Mouse (Mus musculus) mouse trophoblast stem cell (cell line): ENCODE data around the gene Tbc1d1.

Experiments used
- in situ Hi-C, 2 experiments: fragments of 300-500 bp; cut with MseI, MboI; formaldehyde crosslinking; loops; 2 replicates in 1 of 2; 3 replicates in 1 of 2; pipeline ENCODE4 v1.15.1; 2025

Tbc1d1 gene

DNA sequence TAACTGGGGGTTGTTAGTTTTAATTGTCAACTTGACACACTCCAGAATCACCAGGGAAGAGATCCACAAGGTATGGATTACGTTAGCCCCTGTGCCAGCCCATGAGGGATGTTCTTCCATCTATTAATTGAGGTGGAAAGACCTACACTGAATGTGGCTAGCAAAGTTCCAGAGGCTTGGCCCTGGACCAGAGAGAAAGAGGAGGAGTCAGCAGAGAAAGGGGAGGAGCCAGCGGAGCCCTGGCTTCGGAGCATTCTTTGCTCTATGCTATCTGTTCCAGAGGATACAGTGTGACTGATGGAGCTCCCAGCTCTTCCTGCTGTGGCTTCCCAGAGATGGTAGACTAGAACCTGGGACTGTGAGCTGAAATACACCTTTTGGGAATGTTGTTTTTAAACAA is 50.3 kb downstream of the Tbc1d1 start:
- in situ Hi-C loops, result loop anchor here (10.0 kb wide), 1 partner anchor 68 kb away; no protein-coding TSS in a partner anchor

DNA sequence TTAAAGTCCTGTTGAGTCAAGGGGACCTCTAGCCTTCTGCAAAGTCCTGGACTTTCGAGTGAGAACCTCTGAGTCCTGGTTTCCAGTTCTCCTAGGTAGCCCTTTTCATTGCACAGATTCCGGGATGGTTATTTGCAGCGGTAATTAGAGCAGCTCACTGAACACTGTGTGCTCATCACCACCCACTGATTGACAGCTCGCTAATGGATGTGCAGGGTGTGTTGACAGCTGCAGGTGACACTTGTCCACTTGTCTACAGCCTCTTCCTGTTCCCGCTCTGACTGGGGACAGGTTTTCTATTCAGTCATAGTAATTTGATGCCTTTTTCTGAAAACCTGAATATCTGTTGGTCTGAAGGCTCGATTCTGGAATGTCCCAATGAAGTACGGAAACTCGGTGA is 50.8 kb downstream of the Tbc1d1 start:
- in situ Hi-C loops, result loop anchor here (10.0 kb wide), 1 partner anchor 68 kb away; no protein-coding TSS in a partner anchor

DNA sequence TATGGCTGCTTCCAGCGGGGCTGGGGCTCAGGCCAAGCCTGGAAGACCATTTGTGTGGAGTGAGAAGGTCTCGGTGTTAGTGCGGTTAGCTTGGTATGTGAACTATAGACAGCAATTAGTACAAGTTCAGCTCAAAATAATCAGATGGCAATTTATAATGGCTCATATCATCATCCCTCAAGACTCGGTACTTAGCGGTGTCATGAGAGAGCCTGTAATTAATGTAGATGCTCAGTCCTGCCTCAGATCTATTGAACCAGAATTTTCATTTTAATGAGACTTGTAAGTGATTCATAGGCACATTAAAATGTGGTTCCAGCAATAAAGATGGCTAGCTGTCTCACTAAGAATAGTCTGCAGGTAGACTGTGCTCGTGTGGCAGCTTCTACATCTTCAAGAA is 51.7 kb downstream of the Tbc1d1 start:
- in situ Hi-C loops, result loop anchor here (10.0 kb wide), 1 partner anchor 67 kb away; no protein-coding TSS in a partner anchor

DNA sequence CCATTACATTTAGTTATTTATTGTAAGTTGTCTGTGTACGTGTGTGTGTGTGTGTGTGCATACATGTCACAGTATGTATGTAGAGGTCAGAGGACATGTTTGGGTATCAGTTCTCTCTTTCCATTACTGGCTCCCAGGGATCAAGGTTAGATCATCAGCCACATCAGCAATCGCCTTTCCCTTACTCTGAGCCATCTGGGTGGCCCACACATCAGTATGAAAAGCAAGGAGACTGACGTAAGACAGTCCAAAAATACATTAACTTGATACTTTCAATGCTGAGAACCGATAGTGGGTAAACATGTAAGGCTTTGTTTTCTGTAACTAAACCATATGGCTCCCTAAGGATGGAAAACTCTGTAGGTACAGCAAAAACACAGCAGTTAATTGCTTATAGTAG is 54.7 kb downstream of the Tbc1d1 start:
- in situ Hi-C loops, result no loop called here

DNA sequence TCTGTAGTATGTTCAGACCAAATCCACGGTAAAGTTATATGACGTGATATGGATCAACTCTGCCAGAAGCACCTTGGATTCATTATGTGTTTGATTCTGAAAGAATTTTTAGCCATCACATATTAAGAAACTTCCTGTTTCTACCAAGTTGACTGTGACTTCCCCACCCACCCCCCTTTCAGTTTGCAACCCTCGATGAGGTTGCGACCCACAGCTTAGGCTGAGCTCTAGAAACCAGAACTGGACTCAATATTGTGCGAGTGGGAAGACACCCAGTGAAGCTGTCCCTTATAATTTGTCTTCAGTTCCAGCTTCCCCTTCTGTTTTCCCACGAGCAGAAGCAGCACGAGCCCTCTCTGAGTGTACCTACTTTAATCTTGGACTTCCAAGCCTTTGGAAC is 55.2 kb downstream of the Tbc1d1 start:
- in situ Hi-C loops, result no loop called here

DNA sequence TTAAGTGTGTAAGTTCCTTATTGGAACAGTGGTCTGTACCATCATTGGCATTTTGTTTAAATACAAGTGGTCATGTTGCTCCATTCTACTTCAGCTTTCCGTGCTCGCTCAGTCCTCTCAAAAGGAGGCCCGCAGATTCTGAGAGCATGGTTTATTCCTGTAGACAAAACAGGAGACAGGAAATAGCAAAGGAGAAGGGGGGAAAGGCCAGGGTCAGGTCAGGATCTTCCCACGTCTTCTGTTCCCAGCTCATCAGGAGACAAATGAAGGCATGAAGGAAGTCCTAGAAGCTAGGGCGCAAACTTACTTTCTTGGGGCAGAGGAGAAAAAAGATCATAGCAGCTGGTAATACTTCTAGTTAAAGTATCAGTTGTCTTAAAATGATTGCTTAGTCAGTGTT is 56.1 kb downstream of the Tbc1d1 start:
- in situ Hi-C loops, result no loop called here

DNA sequence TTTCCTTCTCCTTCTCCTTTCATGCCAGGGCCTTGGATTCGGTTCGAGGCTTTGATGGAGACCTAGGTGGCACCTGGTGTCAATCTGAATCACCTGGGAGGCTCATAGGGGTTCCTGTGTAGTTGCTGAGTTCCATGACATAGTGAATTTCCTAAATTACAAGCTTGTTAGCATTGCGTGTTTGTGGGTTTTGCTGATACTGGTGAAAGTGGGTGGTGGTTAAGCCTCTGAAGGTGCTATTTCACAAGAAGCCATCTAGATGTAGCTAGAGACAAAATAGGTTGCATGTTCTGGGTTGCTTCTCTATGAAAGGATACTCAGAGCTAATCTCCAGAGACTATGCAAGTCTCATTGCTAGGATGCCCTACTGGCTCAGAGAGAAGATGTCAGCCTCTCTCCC is 56.5 kb downstream of the Tbc1d1 start:
- in situ Hi-C loops, result no loop called here

DNA sequence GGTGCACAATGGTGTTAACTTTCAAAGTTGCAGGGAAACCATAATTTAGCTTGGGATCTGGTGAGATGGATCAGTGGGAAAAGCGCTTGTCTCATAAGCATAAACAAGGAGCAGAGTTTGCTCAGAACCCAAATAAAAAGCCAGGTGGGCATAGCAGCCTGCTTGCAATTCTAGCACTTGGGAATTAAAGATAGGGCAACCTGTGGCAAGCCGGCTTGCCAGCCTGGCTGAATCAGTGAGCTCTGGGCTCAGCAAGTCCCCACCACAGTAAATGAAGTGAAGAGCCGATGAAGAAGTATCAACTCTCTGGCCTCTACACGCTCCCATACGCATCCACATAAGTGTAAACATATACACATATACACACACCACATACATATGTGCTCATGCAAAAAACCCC is 59.7 kb downstream of the Tbc1d1 start:
- in situ Hi-C loops, result no loop called here

DNA sequence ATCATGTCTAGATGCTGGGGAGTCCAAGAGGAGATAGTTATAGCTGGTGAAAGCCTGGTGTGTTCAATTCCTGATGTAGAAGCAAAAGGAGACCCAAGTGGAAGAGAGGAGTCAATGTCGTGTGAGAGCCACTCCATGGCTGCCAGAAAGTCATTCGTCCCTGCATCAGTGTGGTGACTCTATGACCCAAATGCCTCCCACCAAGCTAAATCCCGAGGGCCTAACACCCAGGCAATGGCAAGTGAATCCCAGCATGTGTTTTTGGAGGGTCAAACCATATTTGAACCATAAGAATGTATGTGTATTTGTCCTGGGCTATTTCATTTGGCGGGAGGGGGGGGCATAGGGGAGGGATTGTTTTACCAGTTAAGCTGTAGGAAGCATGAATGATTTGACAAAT is 60.2 kb downstream of the Tbc1d1 start:
- in situ Hi-C loops, result no loop called here

DNA sequence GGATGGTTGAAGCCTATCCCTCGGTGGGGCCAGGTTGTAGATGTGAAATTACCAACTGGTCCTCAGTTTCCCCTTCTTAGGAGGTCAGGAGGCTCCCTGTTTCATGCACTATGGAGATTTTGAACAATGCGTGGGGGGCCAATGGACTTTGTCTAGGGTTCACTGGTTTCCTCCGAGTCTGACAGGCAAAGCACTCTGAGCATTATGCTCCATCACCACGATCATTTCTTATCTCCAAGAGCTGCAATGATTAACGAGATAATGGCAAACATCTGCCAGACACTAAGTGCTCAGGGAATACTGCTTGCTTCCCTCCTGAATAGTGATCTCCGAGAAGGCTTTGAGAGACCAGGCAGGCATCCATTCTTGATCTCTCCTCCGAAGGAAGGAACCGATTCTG is 61.2 kb downstream of the Tbc1d1 start:
- in situ Hi-C loops, result no loop called here

DNA sequence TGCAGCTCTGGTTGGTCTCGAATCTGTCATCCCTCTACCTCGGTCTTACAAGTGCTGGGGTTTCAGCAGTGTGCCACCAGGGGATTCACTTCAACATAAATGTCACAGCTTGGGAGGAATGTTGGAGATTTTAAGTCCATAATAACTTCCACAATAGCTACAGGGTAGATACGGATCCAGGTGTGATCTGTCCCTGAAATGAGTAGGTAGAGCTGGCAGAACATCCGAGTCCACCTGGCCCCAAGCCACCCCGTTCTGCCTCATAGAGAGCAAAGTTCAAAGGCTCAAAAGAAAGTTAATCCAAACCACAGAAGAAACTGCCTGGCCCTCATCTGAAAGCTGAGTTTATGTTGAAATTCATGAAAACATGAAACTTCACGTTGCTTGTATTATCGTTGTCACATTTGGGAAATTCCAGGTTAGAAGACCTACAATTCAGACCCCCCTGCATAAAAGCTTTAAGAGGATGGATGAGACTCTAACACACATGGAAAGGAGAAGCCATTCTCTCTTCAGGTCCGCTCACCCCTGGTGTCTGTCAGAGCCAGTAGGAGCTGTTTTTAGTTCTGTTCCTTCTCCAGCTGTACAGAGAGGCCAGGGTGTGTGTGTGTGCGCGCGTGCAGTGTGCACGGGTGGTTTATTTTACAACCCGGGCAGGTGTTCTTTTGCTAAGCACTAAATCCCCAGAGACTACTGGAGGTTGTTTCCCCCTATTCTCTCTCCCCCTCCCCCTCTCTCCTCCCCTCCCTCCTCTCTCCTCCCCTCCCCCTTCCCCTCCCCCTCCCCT is 61.9 kb downstream of the Tbc1d1 start:
- in situ Hi-C loops, result no loop called here

DNA sequence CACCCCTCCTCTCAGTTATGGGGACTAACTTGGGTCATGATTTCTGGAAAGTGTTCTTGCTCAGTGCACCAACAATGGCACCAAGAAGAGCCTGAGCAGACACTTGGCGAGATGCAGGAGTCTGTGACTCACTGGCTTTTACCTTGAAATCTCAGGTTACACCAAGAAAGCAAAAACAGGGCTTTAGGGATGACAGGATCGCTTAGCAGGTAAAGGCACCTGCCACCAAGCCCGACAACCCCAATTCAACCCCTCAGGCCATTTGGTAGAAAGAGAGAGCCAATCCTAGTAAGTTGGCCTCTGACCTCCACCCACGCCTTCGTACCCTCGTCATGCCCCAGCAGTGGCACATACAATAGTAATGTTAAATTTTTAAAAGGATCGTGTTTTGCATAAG is 62.5 kb downstream of the Tbc1d1 start:
- in situ Hi-C loops, result no loop called here

DNA sequence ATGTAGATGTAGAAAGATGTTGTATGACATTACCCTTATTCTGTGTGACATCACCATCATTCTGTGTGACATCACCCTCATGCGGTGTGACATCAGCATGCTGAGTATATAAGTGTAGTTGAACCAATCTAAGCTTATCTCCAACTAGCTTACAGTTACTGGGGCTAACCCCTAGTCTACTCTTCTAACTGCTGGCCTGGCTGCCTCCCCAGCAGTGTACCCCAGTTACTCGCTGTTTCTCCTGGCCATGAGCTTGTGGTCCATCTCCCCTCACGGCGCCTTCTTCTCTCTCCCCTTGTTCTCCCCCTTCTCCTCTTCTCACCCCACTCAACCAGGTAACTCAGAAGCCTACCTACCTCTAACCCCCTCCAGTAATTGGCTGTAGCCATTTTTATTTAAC is 64.7 kb downstream of the Tbc1d1 start:
- in situ Hi-C loops, result no loop called here

DNA sequence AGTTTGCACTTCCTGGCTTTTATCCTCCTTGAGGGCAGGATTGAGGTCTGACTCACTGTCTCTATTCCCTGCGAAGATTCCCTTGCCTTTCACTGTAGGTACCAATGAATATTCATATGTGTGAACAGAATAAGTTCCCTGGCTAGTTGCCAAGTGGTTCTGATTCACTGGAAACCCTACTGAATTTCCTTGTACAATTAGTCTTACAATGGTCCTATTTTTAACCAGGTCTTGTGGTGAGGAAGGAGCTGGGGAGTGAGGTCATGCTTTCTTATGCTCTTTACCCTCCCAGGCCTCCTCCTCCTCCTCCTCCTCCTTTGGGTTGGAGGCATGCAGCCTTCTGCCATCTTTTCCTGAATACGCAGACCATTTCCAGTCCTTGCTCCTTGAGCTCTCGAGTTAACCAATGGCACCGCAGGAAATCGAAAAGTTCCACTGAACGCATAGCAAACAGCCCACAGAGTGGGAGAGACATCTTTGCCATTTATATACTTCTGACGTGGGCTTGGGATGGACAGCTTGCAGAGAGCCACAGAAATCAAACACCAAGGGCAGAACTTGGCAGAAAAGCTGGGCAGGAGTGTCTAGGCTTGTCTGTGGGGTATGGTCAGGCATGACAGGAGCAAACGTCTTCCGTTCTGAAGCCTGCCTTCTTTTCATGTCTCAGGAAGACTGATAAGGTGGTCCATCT is 68.8 kb downstream of the Tbc1d1 start:
- in situ Hi-C loops, result no loop called here

DNA sequence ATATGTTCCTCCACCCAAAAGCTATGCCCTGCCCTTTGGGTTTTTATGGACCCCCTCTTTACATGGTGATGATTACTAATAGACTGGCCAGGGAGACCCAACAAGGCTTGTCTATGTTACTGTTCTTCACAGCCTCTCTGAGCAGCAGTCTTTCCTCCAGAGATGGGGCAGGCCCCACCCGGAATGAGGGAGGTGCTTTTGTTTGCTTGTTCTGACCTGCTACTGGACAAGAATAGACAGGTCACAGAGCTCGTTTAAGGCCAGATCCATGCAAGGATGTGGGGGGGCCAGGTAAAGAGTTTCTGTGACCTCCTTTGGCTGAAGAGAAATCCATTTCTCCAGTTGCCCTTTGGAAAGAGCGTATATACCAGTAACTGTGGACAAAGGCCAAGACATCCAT is 72.1 kb downstream of the Tbc1d1 start:
- in situ Hi-C loops, result no loop called here

DNA sequence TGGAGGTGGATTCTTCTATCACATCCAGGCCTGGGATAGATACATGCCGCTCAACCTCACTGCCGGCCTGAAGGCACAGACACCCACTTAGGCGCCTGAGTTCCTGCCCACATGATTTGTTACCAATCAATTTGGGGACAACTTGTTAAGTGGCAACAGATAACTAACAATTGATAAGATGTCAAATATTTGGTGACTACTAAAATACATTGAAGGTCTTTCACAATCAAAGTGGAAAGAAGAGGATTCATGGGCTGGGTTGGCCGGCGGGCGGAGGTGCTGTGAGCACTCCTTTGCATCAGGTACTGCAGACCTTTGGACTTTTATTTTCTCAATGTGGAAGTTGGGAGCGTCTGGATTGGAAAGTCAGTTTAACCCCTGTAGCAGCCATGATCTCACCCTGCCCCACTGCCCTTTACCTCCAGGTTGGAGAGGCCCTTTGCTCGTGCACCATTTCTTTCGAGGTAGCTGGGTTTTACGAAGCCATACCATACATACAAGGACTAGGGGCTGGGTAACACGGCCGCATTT is 73.3 kb downstream of the Tbc1d1 start:
- in situ Hi-C loops, result no loop called here

DNA sequence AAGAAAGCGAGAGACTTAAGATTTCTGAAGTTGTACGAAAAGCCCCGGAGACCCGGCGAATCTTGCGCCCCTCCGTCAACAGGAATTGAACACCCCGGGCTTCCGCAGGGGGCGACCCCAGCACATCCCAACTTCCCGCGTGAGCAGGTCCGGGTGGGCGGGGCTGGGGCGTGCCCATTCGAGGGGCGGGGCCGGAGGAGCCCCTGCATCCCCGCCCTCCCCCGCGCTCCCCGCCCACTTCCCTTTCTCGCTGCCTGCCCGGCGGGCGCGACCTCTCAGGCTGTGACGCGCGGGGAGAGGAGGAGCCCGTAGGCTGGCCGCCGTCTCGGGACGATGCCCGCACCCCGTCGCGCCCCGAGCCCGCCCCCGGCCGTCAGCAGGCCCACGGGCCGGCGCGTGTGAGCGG is 74.0 kb downstream of the Tbc1d1 start:
- in situ Hi-C loops, result no loop called here

DNA sequence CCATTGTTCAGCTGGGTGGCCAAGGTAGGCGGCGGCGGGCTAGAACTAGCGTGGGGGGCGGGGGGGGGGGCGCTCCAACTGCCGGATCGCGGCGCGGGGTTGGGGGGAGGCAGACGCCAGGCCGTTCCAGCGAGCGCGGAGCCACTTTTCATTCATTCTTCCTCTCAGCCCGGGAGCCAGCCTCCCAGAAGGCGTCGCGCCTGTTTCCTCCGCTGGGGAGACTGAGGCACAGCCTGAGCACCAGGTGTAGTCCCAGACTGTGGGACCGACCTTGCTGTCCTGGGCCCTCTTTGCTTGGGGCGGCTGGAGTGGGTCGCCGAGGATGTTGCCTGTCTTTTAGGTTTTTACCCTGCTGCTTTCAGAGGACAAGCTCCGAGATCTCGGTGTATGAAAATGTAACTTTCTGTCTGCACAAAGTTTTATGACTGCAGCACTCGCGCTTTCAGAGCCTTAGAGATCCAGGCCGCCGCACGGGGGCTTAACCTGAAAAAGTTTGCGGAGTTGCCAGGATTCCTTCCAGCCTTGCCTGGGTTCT is 74.5 kb downstream of the Tbc1d1 start:
- in situ Hi-C loops, result no loop called here

DNA sequence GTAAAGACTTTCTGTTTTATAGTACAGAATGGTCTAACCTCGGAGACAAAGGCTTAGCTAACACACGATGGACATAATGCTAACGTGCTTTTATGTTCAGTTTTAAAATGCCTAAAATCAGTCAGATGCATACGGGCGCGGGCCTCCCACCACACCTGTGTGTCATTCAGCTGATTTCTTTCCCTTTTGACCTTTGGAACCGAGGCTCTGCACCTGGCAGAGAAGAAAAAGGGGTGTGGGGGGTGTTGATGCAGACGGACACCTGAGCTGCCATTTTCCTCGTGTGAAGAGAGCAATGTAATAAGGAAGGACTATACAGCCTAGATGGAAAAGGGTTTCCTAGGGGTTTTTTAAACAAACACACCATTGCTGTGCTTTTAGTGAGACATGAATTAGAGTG is 76.8 kb downstream of the Tbc1d1 start:
- in situ Hi-C loops, result no loop called here

DNA sequence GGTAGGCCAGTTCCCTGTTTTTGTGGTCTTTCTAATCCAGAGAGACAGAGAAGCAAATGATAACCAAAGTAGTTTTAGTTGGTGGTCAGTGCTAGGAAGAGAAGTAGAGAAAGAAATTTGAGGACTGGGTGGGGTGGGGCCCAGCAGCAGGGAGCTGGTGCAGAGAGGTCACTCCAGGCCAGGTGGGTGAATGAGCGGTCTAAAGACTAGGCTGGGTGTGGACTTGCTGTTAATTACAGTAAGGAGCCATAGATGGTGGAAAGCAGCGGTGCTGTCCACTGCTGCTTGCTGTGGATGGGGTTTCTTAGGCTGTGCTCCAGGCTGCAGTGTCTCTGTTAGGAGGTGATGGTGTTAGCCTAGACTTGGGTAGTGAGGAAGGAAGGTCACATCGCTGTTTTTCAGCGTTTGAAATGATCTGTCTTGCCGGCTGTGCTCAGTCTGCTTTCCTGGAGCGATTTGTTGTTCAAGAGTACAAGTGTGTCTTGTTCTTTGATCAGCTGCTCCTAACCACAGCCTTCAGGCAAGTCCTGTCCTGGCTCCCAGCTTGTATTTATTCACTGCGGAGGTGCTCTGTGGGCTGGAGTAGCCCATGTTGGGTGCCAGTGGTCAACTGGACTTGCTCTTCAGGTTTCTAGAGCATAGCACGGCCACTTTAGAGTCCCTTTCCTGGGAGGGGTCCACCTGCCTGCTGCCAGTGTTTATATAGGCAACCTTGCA is 78.3 kb downstream of the Tbc1d1 start:
- in situ Hi-C loops, result no loop called here

DNA sequence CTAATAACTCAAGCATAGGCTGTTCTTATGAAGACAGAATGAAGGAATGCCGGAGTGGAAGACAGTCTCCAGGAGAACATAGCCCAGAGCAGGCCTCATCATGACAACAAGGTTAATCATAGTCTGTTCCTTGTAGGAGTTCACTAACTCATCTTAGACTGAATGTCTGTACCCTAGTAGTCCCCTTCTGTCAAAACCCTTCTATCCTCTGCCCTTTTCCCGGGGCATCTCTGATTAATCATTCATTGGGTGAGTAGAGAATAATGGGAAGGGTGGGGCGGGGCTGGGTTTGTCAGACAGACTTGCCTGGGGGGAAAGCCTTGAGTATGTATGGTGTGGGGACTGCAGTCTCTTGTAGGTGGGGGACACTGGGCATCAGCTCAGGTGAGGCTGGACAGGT is 79.1 kb downstream of the Tbc1d1 start:
- in situ Hi-C loops, result no loop called here

DNA sequence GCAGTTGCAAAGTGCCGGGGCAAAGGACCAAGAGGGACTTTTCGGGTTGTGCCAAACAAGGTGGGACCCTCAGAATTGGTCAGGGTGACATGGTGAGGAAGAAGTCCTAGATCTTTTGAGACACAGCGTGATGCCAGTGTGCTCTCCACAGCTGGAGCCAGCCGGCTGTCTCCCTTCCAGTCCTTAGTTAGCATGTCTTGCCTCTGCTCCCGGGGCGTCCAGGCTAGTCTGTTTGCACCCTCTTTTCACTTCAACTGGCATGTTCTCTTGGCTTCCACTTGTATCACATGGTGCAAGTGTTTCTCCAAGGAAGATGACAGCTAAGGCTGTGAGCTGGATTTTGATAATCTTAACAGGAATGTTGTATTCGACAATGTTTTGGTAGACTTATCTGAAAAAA is 80.5 kb downstream of the Tbc1d1 start:
- in situ Hi-C loops, result no loop called here
